Mouse (Mus musculus): Measurements from ENCODE around the gene Fzr1. TPM values are rescaled to one million over a fixed set of nuclear protein-coding genes. Genes with fewer than 3 reads are reported as not detected.

Gene Fzr1
- total and polyA plus RNA-seq, 3 experiments = 33.1 to 75.4 (median 44.5) TPM

DNA sequence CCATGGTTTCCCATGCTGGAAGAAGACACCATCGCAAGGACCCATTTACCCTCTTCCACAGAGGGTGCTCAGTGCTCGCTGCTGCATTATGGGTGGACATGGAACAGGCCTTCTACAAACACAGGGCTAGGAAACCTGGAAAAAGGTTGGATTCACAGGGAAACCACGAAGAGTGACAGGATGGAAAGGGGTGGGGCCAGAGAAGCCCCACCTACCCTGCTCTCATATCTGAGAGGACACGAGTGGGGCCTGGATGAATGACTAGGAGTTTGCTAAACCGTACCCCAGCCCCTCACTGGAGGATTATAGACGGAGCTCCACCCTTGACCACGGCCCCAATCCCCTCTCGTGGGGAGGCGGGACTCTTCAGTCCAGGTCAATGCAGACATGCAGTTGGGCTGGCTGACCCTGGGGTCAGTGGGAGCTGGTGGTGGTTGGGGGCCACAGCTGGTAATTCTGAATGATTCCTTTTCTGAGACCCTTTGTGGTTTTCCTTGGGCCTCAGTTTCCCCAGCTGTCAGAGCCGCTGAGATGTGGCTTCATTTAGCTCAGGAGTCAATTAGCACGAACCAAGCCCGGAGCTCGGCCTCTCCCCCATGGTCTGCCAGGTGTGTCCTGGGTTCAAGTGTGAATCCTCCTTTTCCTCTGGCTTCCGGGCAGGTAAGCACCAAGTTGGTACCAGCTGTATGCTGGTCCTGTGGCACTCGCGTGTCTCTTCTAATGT lies 34.4 kb upstream of the Fzr1 start:
- Histone ChIP-seq H3K36me3 (replicated peaks in 1 of 2; ENCODE audit: control insufficient read depth in 1 of 2, insufficient read depth in 1 of 2, low read length in 1 of 2) (peaks cover 22 to 51% of the 10 kb centered on the region in 2 experiments), H3K4me3 (replicated peaks in 1 of 3; ENCODE audit: low read depth in 2 of 3, low read length in 2 of 3, poor library complexity in 1 of 3) (peak overlapping the region in 1 of 3 experiments; percentile 6), H3K79me2 (replicated peaks; ENCODE audit: control insufficient read depth, extremely low read depth, insufficient read depth, poor library complexity, severe bottlenecking) (0 out of 2 replicates have a peak, but pooled peaks cover 5% of the 10 kb centered on the region), H3K27me3 (replicated peaks) (no peaks in the 10 kb centered on the region), H3K27ac (ENCODE audit: insufficient read depth, low read depth) (peak overlapping the region; percentile 25; the same call in 1 of the 2 replicates), H3K4me1 (ENCODE audit: control insufficient read depth in 1 of 2, insufficient read depth in 2 of 2) (peaks cover 62 to 80% of the 10 kb centered on the region in 2 experiments), H3K4me2 (ENCODE audit: insufficient read depth, low read depth, poor library complexity, severe bottlenecking) (no peak overlapping the region), H3K9me3 (replicated peaks; ENCODE audit: low read length) (no peaks in the 10 kb centered on the region), H3K9ac (ENCODE audit: insufficient read depth, low read depth) (no peak overlapping the region)
- in situ Hi-C loops (cut with MboI; ENCODE audit: low pct_ligation_motif_present, low pct_unique_long_range_greater_than_20kb, low sequenced_read_pairs) = no loop called here
- TF ChIP-seq CTCF (conservative IDR thresholded peaks at IDR 0.05 in 1 of 2, IDR thresholded peaks at IDR 0.05 in 1 of 2; ENCODE audit: low read depth in 2 of 2, low read length in 2 of 2) (no peak), MAZ (IDR thresholded peaks at IDR 0.05; ENCODE audit: low read depth, low read length) (no peak), SMC3 (IDR thresholded peaks at IDR 0.05; ENCODE audit: low read depth, low read length) (no peak), KAT2A (IDR thresholded peaks at IDR 0.05; ENCODE audit: insufficient replicate concordance, low read length) (no peak), ELF1 (IDR thresholded peaks at IDR 0.05; ENCODE audit: low read depth, low read length) (no peak), NRF1 (IDR thresholded peaks at IDR 0.05; ENCODE audit: low read depth, low read length) (no peak), BHLHE40 (IDR thresholded peaks at IDR 0.05; ENCODE audit: low read depth, low read length) (no peak), TBP (conservative IDR thresholded peaks at IDR 0.05; ENCODE audit: low read depth, low read length) (no peak), ZC3H11A (IDR thresholded peaks at IDR 0.05; ENCODE audit: low read depth, low read length) (no peak), MXI1 (IDR thresholded peaks at IDR 0.05; ENCODE audit: low read depth, low read length) (no peak), MAX (IDR thresholded peaks at IDR 0.05; ENCODE audit: low read length) (no peak), USF2 (conservative IDR thresholded peaks at IDR 0.05; ENCODE audit: low read depth, low read length) (no peak), GABPA (IDR thresholded peaks at IDR 0.05; ENCODE audit: insufficient replicate concordance, low read depth, low read length) (no peak), NELFE (IDR thresholded peaks at IDR 0.05; ENCODE audit: low read depth, low read length) (no peak)
- DNase-seq (ENCODE audit: extremely low read depth) = no peak
- dilution Hi-C loops (cut with MboI; ENCODE audit: extremely low pct_ligation_motif_present, extremely low pct_unique_long_range_greater_than_20kb, low sequenced_read_pairs) = no loop called here

DNA sequence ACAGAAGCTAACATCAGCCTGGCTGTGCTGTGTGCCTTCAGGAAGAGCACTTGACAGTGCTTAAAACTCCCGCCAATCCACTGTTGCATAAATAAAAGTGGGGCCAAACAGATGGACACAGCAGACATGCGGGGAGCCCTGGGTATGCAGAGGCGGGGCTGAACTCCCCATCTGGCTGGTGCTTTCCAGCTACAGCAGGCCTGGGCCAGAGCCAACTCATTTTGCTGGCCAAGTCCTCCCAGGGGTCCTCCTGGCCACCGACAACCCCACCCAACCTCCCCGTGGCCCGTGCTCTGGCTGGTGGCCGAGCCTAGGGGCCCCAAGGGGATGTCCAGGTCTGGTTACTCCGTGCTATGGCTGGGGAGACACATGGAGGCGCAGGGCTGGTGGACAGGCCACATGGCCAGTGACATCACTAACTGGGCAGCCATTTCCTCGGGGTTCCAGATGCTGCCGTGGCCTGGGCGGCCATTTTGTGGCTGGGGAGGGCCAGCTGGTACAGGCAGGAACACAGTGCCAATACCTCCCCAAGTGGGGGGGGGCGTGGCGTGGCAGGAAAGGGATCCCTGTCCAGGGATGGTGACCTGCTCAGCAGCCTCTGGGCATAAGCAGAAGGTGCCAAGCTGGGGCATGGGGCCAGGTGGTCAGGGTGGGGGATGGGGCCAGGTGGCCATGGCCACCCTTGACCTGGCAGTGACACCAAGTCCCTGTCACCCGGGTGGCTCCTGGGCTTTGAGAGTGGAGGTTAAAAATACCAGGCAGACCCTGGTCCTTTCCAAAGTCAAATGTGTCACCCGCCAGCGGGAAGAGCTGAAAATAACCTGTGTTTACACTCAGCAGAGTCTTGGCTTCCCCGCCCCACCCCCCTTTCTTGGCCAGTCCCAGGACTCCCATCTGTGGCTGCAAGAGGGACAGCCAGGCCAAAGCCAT lies 33.4 kb upstream of the Fzr1 start:
- H3K27me3 ChIP-seq (replicated peaks) = no peaks in the 10 kb centered on the region
- 0 out of 2 replicates have a peak, but pooled peaks cover 5% of the 10 kb centered on the region for H3K79me2 ChIP-seq (replicated peaks; ENCODE audit: control insufficient read depth, extremely low read depth, insufficient read depth, poor library complexity, severe bottlenecking)
- H3K4me3 ChIP-seq (replicated peaks in 1 of 3; ENCODE audit: low read depth in 2 of 3, low read length in 2 of 3, poor library complexity in 1 of 3) = peak overlapping the region in 1 of 3 experiments; percentile 6
- no peak for TF ChIP-seq ELF1 (IDR thresholded peaks at IDR 0.05; ENCODE audit: low read depth, low read length)
- 0 out of 2 replicates have a peak, but pooled peaks have one; percentile 38 for TF ChIP-seq IRF4 (IDR thresholded peaks at IDR 0.05; ENCODE audit: low read depth, low read length)
- peak; percentile 43; the same call in 1 of the 2 replicates for TF ChIP-seq MXI1 (IDR thresholded peaks at IDR 0.05; ENCODE audit: low read depth, low read length)
- peak; percentile 57 for TF ChIP-seq BHLHE40 (IDR thresholded peaks at IDR 0.05; ENCODE audit: low read depth, low read length)
- no peak for TF ChIP-seq RAD21 (IDR thresholded peaks at IDR 0.05; ENCODE audit: low read depth, low read length)
- no peak for TF ChIP-seq EP300 (IDR thresholded peaks at IDR 0.05; ENCODE audit: low read length)
- TF ChIP-seq TCF12 (IDR thresholded peaks at IDR 0.05; ENCODE audit: low read depth, low read length) = peak; percentile 66
- no peak for TF ChIP-seq PAX5 (IDR thresholded peaks at IDR 0.05; ENCODE audit: low read length)
- TF ChIP-seq NRF1 (IDR thresholded peaks at IDR 0.05; ENCODE audit: low read depth, low read length) = peak; percentile 73
- peak; percentile 62; the same call in 1 of the 2 replicates for TF ChIP-seq ETS1 (conservative IDR thresholded peaks at IDR 0.05; ENCODE audit: low read depth, low read length)
- TF ChIP-seq ZC3H11A (IDR thresholded peaks at IDR 0.05; ENCODE audit: low read depth, low read length) = peak; percentile 77
- peak; percentile 37; the same call in 1 of the 2 replicates for TF ChIP-seq USF1 (IDR thresholded peaks at IDR 0.05; ENCODE audit: low read depth, low read length)
- peaks cover 66 to 89% of the 10 kb centered on the region in 2 experiments for H3K4me1 ChIP-seq (ENCODE audit: control insufficient read depth in 1 of 2, insufficient read depth in 2 of 2)
- dilution Hi-C loops (cut with MboI; ENCODE audit: extremely low pct_ligation_motif_present, extremely low pct_unique_long_range_greater_than_20kb, low sequenced_read_pairs) = no loop called here
- no peak for DNase-seq (ENCODE audit: extremely low read depth)
- in situ Hi-C loops (cut with MboI; ENCODE audit: low pct_ligation_motif_present, low pct_unique_long_range_greater_than_20kb, low sequenced_read_pairs) = no loop called here
- H3K36me3 ChIP-seq (replicated peaks in 1 of 2; ENCODE audit: control insufficient read depth in 1 of 2, insufficient read depth in 1 of 2, low read length in 1 of 2) = peaks cover 25 to 52% of the 10 kb centered on the region in 2 experiments
- H3K9me3 ChIP-seq (replicated peaks; ENCODE audit: low read length) = no peaks in the 10 kb centered on the region
- no peak overlapping the region for H3K9ac ChIP-seq (ENCODE audit: insufficient read depth, low read depth)
- peak overlapping the region; percentile 61 for H3K27ac ChIP-seq (ENCODE audit: insufficient read depth, low read depth)
- no peak overlapping the region; the same call in 1 of the 2 replicates for H3K4me2 ChIP-seq (ENCODE audit: insufficient read depth, low read depth, poor library complexity, severe bottlenecking)
